Mouse (Mus musculus): ENCODE measurements around the gene Astn2.
A peak's percentile ranks its signal among the peaks of the same experiment; 100 is the strongest.
"Not testable (repeated sequence)": the region's sequence is repeated elsewhere in the genome, so short reads cannot be mapped to it uniquely, and the experiment has no call there.

The Astn2 gene

GRCm38 (mm10) chr4:65762116-65762515, 642.3 kb downstream of the Astn2 start:
- DNase-seq (ENCODE audit: low read depth, low spot score), result peak; percentile 91

DNA sequence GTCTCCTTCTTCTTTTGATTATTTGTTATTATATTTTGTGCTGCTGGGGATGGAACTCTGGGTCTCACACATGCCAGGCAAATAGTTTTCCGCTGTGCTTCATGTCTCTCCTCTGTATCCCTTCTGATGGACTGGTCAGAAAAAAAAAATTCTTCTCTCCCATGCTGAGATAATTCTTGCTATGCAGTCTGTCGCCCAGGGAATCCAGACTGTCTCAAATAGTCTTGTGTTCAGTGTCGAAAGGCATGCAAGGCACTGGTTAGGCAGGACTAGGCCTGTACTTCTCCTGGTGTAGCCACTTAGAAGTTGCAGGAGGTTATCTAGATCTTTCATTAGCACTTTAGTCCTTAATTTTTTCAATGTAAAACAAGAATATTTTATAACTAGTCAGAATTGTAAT, 642.8 kb downstream of the Astn2 start:
- peak; percentile 75 for DNase-seq (ENCODE audit: low read depth, low spot score)

- no peak for DNase-seq (ENCODE audit: low read depth, low spot score)
These were observed 645.6 kb downstream of the Astn2 start for GRCm38 (mm10) chr4:65758875-65759201.

DNA sequence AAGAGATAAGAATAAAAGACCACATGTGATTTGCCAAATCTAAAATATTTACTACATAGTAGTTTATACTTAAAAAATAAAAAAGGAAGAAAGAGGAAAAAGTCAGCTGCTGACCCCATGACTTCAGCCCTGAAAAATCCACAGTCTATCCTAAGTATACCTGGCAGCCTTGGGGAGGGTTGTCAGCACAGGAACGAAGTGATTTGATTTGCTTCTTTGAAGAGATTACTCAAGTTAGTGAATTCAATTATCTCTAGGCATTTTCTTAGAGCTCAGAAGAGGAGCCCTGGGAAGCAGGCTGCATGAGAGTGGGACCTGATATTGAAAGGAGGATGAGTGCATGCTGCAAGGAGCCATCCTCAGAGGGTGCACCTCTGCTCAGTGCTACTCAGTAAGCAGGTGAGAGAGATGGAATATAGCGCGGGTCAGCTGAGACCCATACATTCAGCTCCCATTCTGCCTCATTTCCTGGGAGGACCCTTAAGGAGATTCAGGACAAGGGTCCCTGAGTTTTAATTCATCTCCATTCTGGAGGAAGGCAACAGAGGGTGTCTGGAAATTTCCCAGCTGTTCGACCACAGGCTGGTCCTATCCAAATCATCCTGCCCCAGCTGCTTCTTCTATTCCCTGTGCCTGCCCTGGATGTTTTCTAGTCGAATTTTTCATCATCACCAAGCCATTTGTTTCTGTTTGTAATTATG, 646.1 kb downstream of the Astn2 start:
- no peak for DNase-seq (ENCODE audit: low read depth, low spot score)

- peak; percentile 71 for DNase-seq (ENCODE audit: low read depth, low spot score)
These were observed 651.5 kb downstream of the Astn2 start for GRCm38 (mm10) chr4:65752941-65753340.

DNA sequence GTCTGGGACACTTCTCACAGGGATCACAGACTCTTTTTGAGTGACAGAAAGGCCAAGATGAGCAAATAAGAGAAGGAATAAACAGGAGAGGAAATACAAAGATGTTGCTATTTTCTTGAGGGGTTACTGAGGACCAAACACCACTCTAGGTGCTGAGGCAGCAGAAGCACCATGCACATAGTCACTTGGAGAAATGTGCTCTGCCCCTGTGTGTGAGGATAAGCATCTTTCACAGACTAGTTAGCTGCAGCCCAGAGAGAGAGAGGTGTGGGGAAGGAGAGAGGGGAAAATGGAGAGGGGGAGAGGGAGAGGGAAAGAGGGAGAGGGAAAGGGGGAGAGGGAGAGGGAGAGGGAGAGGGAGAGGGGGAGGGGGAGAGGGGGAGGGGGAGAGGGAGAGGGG, 659.6 kb downstream of the Astn2 start:
- no peak for DNase-seq (ENCODE audit: low read depth, low spot score)

GRCm38 (mm10) chr4:65744088-65744610, 660.3 kb downstream of the Astn2 start:
- DNase-seq (ENCODE audit: low read depth, low spot score), result no peak

- no peak for DNase-seq (ENCODE audit: low read depth, low spot score)
These were observed 661.2 kb downstream of the Astn2 start for GRCm38 (mm10) chr4:65743160-65743691.

- DNase-seq (ENCODE audit: low read depth, low spot score), result peak; percentile 45
These were observed 680.0 kb downstream of the Astn2 start for GRCm38 (mm10) chr4:65724414-65724813.

DNA sequence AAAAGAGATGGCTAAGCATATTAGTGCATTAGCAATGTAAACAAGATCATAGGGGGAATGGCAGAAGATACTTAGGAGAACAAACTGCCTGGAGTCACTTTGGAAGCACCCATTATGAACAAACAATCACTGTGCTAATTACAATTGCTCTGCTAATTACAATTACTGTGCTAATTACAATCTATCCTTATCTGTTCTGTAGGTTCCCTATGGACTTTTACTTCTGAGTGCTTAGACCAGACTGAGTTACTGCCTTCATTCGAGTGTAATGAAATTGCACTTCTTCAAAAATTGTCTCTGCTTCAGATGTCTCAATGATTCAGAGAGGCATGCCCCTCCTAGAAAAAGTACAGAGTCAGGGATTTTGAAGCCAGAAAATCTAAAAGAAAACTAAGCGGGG, 684.8 kb downstream of the Astn2 start:
- DNase-seq (ENCODE audit: low read depth, low spot score), result no peak

DNA sequence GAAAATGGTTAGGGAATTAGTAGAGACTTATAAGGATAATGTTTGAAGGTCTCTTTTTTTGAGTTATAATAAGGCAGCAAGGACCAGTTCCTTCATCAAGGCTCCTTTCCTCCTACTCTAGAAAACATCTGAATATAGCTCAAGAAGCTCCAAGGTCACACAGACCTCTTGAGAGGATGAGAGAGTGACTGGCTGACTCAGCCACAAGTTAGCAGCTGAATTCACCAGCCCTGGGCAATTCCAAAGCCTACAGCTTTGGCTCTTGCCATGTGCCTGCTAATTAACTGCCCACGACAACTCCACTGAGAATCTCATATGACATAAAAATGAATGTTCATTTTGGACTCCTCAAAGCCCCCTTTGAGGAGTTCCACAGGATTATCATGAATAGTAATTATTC, 686.5 kb downstream of the Astn2 start:
- DNase-seq (ENCODE audit: low read depth, low spot score), result peak; percentile 64

DNA sequence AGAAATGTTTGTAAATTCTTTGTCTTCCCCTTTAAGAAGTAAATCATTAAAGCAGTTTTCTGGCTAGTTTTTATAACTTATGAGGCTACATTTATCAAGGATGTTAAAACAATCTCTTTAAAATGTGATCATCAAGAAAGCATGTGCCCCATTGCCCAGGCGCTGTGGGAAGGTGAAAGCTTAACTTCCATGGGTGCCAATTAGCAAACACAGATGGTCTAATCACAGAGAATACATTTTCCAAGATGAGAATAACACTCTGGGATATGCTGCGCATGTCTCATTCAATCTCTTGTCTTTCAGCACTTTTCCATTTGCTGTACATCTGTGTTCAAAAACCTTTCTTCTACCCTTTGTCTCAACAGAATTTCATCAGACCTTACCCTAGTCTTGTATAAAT, 688.3 kb downstream of the Astn2 start:
- peak; percentile 75 for DNase-seq (ENCODE audit: low read depth, low spot score)

GRCm38 (mm10) chr4:65711678-65712077, 692.7 kb downstream of the Astn2 start:
- peak; percentile 96 for DNase-seq (ENCODE audit: low read depth, low spot score)

- DNase-seq (ENCODE audit: low read depth, low spot score), result peak; percentile 34
These were observed 693.8 kb downstream of the Astn2 start for GRCm38 (mm10) chr4:65710623-65711022.

DNA sequence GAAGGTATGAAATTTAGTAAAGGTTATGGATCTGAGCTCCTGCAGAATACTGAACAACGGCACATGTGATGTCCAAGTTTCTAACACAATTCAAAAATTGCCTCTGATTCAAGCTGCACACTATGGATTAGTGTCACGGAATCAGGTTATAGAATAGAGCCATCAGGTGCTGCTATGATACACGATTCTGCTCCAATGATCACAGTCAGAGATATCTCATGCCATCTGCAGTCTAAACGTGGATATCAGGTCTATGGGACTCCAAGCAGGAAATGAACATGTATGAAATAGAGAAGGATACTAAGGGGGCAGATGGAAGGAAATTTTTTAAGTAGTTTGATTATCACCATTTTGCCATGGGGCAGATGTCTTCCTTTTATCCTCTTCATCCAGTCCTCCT, 702.6 kb downstream of the Astn2 start:
- DNase-seq (ENCODE audit: low read depth, low spot score), result peak; percentile 80

- DNase-seq (ENCODE audit: low read depth, low spot score), result peak; percentile 82
These were observed 704.6 kb downstream of the Astn2 start for GRCm38 (mm10) chr4:65699743-65700361.

- DNase-seq (ENCODE audit: low read depth, low spot score), result peak; percentile 84
These were observed 709.2 kb downstream of the Astn2 start for GRCm38 (mm10) chr4:65695241-65695640.

- DNase-seq (ENCODE audit: low read depth, low spot score), result peak; percentile 82
These were observed 710.4 kb downstream of the Astn2 start for GRCm38 (mm10) chr4:65694011-65694410.

DNA sequence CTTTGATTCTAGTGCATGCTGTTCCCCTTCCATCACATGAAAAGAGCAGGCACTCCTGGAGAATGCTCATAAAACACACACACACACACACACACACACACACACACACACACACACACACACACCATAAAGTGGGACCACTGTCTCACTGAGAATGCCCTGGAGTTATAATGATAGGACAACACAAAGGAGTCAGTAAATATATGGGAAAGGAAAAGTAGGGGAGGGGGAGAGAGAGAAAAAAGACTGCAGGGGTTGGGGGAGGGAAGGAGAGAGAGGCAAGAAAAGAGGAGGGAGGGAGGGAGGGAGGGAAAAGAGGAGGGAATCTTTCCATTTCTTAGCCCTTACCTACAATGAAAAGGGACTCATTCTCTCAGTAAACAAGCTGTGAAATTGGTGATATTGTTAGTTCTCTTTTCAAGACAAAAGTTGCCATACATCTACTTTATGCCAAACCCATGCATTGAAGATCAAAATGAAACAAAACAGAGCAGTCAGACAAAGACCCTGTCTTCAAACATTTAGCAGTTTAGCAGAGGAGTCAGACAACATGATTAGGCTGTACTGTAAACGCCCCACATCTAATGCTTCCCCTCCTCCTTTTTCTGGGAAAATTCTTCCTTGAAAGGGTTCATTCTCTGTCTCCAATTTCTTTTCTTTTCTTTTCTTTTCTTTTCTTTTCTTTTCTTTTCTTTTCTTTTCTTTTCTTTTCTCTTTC, 717.2 kb downstream of the Astn2 start:
- no peak for DNase-seq (ENCODE audit: low read depth, low spot score)

- no peak for DNase-seq (ENCODE audit: low read depth, low spot score)
These were observed 718.0 kb downstream of the Astn2 start for GRCm38 (mm10) chr4:65686258-65687005.

DNA sequence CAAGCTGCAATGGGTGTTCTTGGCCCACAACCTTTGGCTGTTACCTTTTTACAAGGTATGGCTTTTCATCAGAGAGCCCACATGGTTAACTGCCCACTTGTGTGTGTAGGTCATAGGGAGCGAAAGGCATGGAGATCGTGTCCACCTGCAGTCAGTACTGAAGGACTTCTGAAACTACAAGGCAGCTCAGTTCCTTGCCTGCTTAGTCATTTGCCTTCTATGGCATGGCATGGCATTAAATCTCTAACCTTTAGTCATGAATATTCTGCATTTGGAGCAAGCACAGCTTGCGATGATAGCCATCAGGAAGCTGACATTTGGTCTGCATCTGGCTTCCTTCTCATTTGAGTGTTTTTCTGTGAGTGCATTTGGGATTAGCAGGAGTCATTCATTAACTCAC, 720.0 kb downstream of the Astn2 start:
- peak; percentile 78 for DNase-seq (ENCODE audit: low read depth, low spot score)

DNA sequence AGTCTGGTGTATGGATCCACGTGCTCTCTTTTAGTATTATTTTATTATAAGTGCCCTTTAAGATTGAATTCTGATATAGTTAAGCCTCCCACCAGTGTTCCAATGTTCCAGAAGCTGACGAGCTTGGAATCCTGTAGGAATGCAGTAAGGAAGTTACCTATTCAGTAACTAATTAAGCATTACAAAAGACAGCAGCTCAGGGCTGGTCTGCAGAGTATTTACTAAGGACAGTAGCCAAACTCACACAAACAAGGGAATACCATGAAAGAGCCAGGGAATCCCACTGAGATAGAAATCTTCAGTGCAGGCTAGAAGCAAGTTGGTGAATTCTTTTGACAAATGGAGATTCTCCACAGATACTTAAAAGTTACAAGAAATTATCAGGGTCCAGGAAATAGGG, 724.6 kb downstream of the Astn2 start:
- not testable (repeated sequence) for DNase-seq (ENCODE audit: low read depth, low spot score)

All from brain, adult 2 months (tissue).